In the genomic region with DNA sequence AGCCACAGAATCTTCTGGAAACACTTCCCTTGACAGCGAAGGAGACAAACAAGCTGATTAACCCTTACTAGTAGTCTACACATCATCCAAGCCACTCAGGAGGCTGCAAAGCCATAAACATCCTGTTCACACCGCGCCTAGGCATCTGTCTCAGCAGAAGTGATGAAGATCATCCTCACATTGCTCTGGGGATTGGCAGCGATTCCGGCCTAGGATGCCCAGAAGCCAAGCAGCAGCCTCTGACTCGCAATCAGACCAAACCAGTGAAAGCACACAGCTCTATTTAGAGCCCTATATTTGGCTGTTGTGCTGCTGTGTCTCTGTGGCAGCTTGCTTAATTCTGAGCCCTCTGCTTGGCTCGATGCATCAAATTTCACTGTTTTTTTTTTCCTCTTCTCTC, we compare ENCODE assay signal across 10 mouse cellular contexts.
DNase-seq lines count a peak whose midpoint lies in the region; ATAC-seq and TF ChIP-seq lines count a peak whose summit lies in the region.
"Had no signal": no experiment of that assay in that cellular context is flagged by ENCODE, and none has a peak within 500 bp of the region (broad histone marks: within the 10 kb centered on the region; RNA-seq: fewer than 3 reads in every experiment).

No protein-coding gene starts in this region.

- H3K9me3 ChIP-seq in lung, embryonic 16.5 days (ENCODE audit: control insufficient read depth, low read length): no peaks in the 10 kb centered on the region
- H3K9me3 ChIP-seq: heart, embryonic 12.5 days had no signal

- no peak for TF ChIP-seq POLR2A in lung, adult 2 months (IDR thresholded peaks at IDR 0.05; ENCODE audit: borderline replicate concordance, extremely low read depth, low read depth, low read length)

- DNase-seq in lung, adult 2 months: no peak
- peak; percentile 53 for DNase-seq in gastrocnemius, postnatal 25 days
- DNase-seq in lung, postnatal 10 days: peak; percentile 82
- DNase-seq in thymus, postnatal 4 days: no peak
- no peak for DNase-seq in spleen, postnatal 36 days (ENCODE audit: low spot score in 2 of 2)
- no peak for DNase-seq in thymus, postnatal 0 days (ENCODE audit: low spot score)
- DNase-seq: cerebellum, adult 2 months; thymus, postnatal 36 days had no signal

- peak; percentile 91 for ATAC-seq in lung, embryonic 16.5 days (ENCODE audit: low read depth)

- no peak overlapping the region for H3K4me2 ChIP-seq in lung, embryonic 16.5 days (ENCODE audit: low read depth, low read length)
- H3K4me2 ChIP-seq: heart, embryonic 12.5 days had no signal

- no peaks in the 10 kb centered on the region for H3K27me3 ChIP-seq in lung, embryonic 16.5 days (ENCODE audit: control insufficient read depth, insufficient read depth, low read depth, low read length)
- H3K27me3 ChIP-seq: heart, embryonic 12.5 days had no signal

- no peak for TF ChIP-seq CTCF in lung, adult 2 months (IDR thresholded peaks at IDR 0.05; ENCODE audit: insufficient read depth, low read length)

- no peaks in the 10 kb centered on the region for H3K36me3 ChIP-seq in lung, embryonic 16.5 days (ENCODE audit: control insufficient read depth, insufficient read depth, low read length)
- H3K36me3 ChIP-seq: heart, embryonic 12.5 days had no signal

- H3K4me1 ChIP-seq in lung, embryonic 16.5 days (replicated peaks; ENCODE audit: control insufficient read depth, insufficient read depth, low read length): peaks cover 3% of the 10 kb centered on the region; the same call in 1 of the 2 replicates
- no peaks in the 10 kb centered on the region for H3K4me1 ChIP-seq in lung, adult 2 months (ENCODE audit: control insufficient read depth, insufficient read depth, low read length)

- no peak overlapping the region for H3K27ac ChIP-seq in lung, embryonic 16.5 days (ENCODE audit: low read length)

- no peak overlapping the region for H3K9ac ChIP-seq in lung, embryonic 16.5 days (ENCODE audit: low read length)
- H3K9ac ChIP-seq: heart, embryonic 12.5 days had no signal

- no peak overlapping the region for H3K4me3 ChIP-seq in lung, embryonic 16.5 days (ENCODE audit: low read length)
- H3K4me3 ChIP-seq in lung, adult 2 months (replicated peaks; ENCODE audit: extremely low read depth, low read depth, low read length): no peak overlapping the region
- H3K4me3 ChIP-seq: heart, embryonic 12.5 days had no signal

- WGBS in lung, embryonic 16.5 days: 46% methylated on average over 7 of the region's 7 CpGs
- 61% methylated on average over 7 of the region's 7 CpGs for WGBS in lung, adult 2 months

Comparison
In these comparisons a context has a peak if more than half of its experiments do, and no peak if none do; other contexts are left out.
1. DNase-seq: peak in gastrocnemius, postnatal 25 days (single experiment) and lung, postnatal 10 days (single experiment); none in lung, adult 2 months (single experiment), thymus, postnatal 4 days (single experiment), spleen, postnatal 36 days (0 of 2) and thymus, postnatal 0 days (single experiment).